Mouse (Mus musculus) embryonic fibroblast, embryonic 13.5 days (primary cell): ENCODE data around the gene Iars2. TPM values are rescaled to one million over a fixed set of nuclear protein-coding genes. Genes with fewer than 3 reads are reported as not detected.

Experiments
- H3K27ac ChIP-seq: 2 replicates; pipeline ENCODE4 v1.5.1; 2012; ENCODE audit warnings: low read length, control low read depth, inconsistent platforms; ENCODE audit not compliant: insufficient read depth
- H3K4me1 ChIP-seq: 2 replicates; pipeline ENCODE4 v1.6.1; 2011; ENCODE audit warnings: low read length; ENCODE audit not compliant: control insufficient read depth, insufficient read depth
- H3K4me3 ChIP-seq: 2 replicates; pipeline ENCODE4 v1.5.1; 2011; ENCODE audit warnings: mild to moderate bottlenecking, control low read depth, low read length; ENCODE audit not compliant: insufficient read depth
- CTCF ChIP-seq: IDR thresholded peaks from 2 replicates; pipeline ENCODE4 v1.5.1; 2011; ENCODE audit warnings: mild to moderate bottlenecking, control low read depth, low read length, moderate library complexity, borderline replicate concordance; ENCODE audit not compliant: insufficient read depth
- POLR2A ChIP-seq: IDR thresholded peaks from 2 replicates; pipeline ENCODE4 v1.6.1; 2011; ENCODE audit warnings: low read depth, mild to moderate bottlenecking, control low read depth, low read length, moderate library complexity
- polyA plus RNA-seq: library from polyadenylated mRNA; stranded (reverse); fragments of >200 nt; gene quantifications from 2 replicates; pipeline ENCODE4 v1.2.4, GENCODE M21; 2011; ENCODE audit warnings: low read depth; ENCODE audit not compliant: missing spikeins, insufficient read length

Iars2 gene
- polyA plus RNA-seq, result 42.9 and 48.4 TPM in 2 replicates

DNA sequence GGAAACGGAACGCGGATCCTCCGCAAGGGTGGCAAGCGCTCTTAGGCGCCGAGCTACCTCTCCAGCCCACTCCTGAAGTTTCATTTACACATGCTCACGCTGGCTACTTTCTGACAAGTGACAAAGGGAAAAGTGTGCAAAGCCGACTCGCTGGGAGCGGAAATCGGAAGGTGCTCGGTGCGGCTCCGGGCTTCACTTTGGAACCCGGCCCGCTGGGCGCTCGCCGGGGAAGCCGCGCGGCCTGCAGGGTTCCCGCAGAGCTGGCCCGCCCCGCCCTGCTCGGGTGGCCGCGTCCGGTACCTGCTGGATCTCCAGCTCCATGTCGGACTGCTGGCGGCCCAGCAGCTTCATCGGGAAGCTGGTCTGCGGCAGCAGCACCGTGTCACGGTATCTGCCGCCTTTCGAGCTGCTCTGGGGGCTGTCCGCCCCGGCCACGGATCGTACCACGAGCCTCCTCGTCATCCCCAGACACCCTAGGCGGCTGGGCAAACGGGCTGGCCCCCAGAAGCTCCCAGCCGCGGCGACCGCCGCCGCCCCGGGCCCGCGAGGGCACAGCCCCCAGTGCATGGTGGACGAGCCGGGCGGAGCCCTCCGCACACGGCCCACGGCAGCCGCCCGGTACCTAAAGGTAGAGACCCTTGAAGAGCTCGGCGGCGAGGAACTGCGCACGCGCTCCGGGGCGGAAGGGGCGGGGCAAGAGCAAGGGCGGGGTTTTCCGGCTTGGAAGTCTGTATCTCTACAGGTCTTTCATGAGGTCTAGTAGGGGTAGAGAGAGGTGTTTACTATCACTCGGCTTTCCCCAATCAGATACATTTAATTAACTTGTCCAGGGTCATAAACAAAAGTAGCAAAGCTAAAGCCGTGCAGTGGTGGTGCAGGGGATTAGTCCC is at the start of gene Iars2:
TSS of gene Iars2 (minus strand) at position 676 of the 890 bp plus-strand sequence.
- no peaks in the 10 kb centered on the region for H3K4me1 ChIP-seq
- H3K27ac ChIP-seq, result peak within 1 kb of the TSS; percentile 63
- TF ChIP-seq POLR2A (peak; percentile 83), CTCF (no peak)
- H3K4me3 ChIP-seq, result peak within 1 kb of the TSS; percentile 66

DNA sequence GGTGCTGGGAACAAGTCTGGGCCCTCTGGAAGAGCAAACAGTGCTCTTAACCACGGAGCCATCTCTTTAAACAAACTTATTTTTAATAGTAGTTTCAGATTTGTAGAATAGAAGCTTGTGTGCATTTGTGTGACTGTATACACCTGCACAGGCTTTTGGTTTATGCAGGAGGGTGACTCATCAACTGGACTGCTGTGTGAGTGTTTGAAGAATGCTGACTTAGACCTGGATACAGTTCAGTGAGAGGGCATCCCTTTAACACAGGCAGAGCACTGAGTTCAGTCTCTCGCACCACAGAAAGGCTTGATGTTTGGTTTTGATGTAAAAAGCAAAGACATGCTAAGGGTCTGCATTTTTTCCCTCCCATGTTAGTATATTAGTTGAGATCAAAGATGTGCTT is 48.2 kb upstream of the Iars2 start:
- no peak for TF ChIP-seq POLR2A
- no peak for TF ChIP-seq CTCF
- Histone ChIP-seq H3K4me1 (peaks cover 6% of the 10 kb centered on the region; the same call in 1 of the 2 replicates), H3K4me3 (no peak overlapping the region), H3K27ac (no peak overlapping the region)

DNA sequence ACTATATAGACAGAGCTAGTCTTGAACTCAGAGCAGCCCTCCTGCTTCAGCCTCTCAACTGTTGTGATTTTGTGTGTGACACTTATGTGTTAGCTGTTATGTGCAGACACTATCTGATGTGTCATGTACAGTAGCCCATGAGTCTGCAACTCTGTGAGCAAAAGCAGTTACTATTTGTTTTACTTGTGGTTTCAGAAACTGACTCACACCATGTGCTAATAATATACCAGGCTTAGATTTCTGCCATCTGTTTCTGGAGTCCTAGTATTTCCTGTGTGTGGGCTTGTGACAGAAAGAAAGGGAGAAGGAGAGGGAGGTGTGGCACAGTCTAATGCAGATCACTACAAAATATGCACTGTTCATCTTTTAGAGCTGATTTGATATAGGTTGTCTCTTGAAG is 47.2 kb upstream of the Iars2 start:
- H3K27ac ChIP-seq, result 0 out of 2 replicates have a peak overlapping the region, but pooled peaks have one; percentile 2
- TF ChIP-seq POLR2A (no peak), CTCF (no peak)
- peaks cover 6% of the 10 kb centered on the region; the same call in 1 of the 2 replicates for H3K4me1 ChIP-seq
- H3K4me3 ChIP-seq, result no peak overlapping the region

DNA sequence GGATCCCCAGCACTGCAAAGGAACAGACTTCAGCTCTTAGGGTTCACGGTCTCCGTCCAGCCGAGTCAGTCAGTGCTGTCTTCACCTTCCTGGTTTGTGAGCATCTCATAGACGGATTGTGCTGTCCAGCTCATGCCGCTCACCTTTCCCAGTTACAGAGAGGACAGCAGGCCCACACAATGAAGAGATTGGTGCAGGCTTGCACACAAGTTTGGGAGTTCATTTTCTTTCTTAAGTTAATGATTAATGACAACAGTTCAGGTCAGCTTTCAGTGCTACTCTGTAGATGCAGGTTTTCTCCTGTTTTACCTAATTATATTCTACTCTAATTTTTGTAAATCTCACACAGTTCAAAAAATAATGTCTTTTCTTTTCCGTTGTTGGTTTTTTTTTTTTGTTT is 40.8 kb upstream of the Iars2 start:
- Histone ChIP-seq H3K4me1 (peaks cover 3% of the 10 kb centered on the region; the same call in 1 of the 2 replicates), H3K4me3 (no peak overlapping the region), H3K27ac (no peak overlapping the region)
- no peak for TF ChIP-seq POLR2A

GRCm38 (mm10) chr1:185367383-185367782 is 38.2 kb upstream of the Iars2 start:
- Histone ChIP-seq H3K4me3 (no peak overlapping the region), H3K4me1 (peaks cover 3% of the 10 kb centered on the region; the same call in 1 of the 2 replicates), H3K27ac (no peak overlapping the region)
- no peak for TF ChIP-seq CTCF

- TF ChIP-seq POLR2A (no peak), CTCF (no peak)
- H3K4me1 ChIP-seq, result peaks cover 3% of the 10 kb centered on the region; the same call in 1 of the 2 replicates
- H3K27ac ChIP-seq, result peak overlapping the region; percentile 91
These were observed 35.0 kb upstream of the Iars2 start for GRCm38 (mm10) chr1:185364183-185364540.

GRCm38 (mm10) chr1:185363526-185364182 is 34.5 kb upstream of the Iars2 start:
- TF ChIP-seq CTCF (no peak), POLR2A (peak; percentile 59; the same call in 1 of the 2 replicates)
- H3K27ac ChIP-seq, result peak overlapping the region; percentile 91
- peaks cover 3% of the 10 kb centered on the region; the same call in 1 of the 2 replicates for H3K4me1 ChIP-seq
- peak overlapping the region; percentile 88 for H3K4me3 ChIP-seq

More at GRCm38 (mm10) chr1:185364183-185364540, 35.0 kb upstream of the Iars2 start:
- peak overlapping the region; percentile 88 for H3K4me3 ChIP-seq

DNA sequence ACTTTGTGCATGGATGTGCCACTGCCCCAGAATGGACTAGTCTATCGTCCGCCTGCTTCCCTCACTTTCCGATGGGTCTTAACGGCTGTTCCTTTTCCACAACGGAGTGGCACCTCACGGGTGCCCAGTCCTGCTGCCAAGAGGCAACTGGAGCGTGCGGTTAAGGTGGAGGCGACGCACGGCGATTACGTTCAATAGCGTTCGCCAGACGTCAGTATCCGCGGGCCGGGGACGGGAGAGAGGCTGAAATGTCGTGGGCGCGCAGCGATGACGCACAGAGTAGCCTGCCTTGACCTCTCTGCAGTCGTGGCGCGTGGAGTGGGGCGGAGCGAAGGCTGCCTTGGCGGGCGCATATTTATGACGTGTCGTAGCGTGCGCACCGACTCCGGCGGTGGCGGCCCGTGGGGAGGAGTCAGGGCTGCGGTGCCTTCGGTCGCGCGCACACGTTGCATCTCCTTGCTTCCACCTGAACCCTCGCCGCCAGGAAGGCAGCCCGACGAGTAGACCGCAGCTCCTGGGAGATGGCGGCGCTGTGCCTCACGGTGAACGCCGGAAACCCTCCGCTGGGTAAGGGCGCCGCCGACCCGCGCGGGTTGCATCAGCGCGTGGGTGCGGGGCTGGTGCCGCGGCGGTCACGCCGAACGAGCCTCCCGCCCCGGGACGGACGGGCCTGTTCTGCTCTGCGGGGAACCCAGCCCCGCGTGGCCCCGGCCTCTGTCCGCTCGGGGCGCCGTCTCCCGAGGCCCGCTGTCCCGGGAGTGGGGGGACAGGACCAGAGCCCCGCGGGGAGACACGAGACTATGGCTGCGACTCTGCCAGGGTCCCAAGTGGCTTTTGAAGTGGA is 33.7 kb upstream of the Iars2 start, which contains the start of gene Eprs:
TSS of gene Eprs (plus strand) at position 368 of the 844 bp plus-strand sequence.
- peaks cover 3% of the 10 kb centered on the region; the same call in 1 of the 2 replicates for H3K4me1 ChIP-seq
- H3K27ac ChIP-seq, result peak within 1 kb of the TSS; percentile 91
- peak within 1 kb of the TSS; percentile 88 for H3K4me3 ChIP-seq
- TF ChIP-seq POLR2A, result peak; percentile 89
- TF ChIP-seq CTCF, result no peak

GRCm38 (mm10) chr1:185358211-185358610 is 29.0 kb upstream of the Iars2 start:
- TF ChIP-seq POLR2A, result no peak
- no peak for TF ChIP-seq CTCF
- Histone ChIP-seq H3K4me3 (no peak overlapping the region), H3K27ac (no peak overlapping the region), H3K4me1 (no peaks in the 10 kb centered on the region)
